Mouse (Mus musculus) brain, embryonic 14.5 days (tissue): Measurements from ENCODE around the gene Tspyl3.

Experiments
- CTCF ChIP-seq: fragments of 200-500 bp; IDR thresholded peaks from 2 replicates; pipeline ENCODE4 v1.5.1; 2012; ENCODE audit warnings: inconsistent platforms, mild to moderate bottlenecking, moderate library complexity, borderline replicate concordance; ENCODE audit not compliant: insufficient read depth, insufficient read length; ENCODE audit errors: extremely low read depth
- POLR2A ChIP-seq: fragments of 200-500 bp; IDR thresholded peaks from 2 replicates; pipeline ENCODE4 v1.6.1; 2012; ENCODE audit warnings: mild to moderate bottlenecking, inconsistent platforms, borderline replicate concordance; ENCODE audit not compliant: poor library complexity, insufficient read depth, insufficient read length, severe bottlenecking; ENCODE audit errors: extremely low read depth

DNA sequence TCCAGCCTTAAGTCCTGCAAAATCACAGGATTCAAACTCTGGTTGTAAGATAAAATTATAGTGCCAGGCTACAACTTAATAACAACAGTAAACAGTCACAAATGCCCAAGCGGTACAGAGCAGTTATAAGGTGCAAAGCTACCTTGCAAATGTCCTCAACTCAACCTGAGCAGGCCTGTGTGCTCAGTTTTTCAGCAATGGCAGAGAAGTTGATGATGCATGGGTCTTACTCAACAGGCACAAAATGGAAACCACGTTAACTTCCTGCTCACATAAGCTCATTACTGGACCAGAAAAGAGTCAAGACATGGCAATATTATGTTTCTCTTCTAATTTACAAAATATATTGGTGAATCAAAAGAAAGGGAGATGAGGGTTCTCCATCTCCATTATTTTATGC, 2.7 kb downstream of the Tspyl3 start:
- TF ChIP-seq POLR2A (no peak), CTCF (no peak)
